Mouse (Mus musculus) erythroblast, embryonic 14.5 days (primary cell): ENCODE data around the gene Dcaf1.

ENCODE experiments used
- GATA1 ChIP-seq: IDR thresholded peaks from 2 replicates; pipeline ENCODE4 v1.6.1; 2012; ENCODE audit warnings: low read length, inconsistent platforms, mixed read lengths
- TAL1 ChIP-seq: IDR thresholded peaks from 3 replicates; pipeline ENCODE4 v1.6.1; 2012; ENCODE audit warnings: low read length, inconsistent platforms, mixed read lengths

- TF ChIP-seq TAL1 = no peak
- TF ChIP-seq GATA1 = peak; percentile 38
Measured at GRCm38 (mm10) chr9:106886828-106887702, 65.4 kb downstream of the Dcaf1 start, which contains the start of gene Rbm15b.
